Mouse (Mus musculus) MEL (cell line): ENCODE results near the gene Il12rb1. TPM values are rescaled to one million over a fixed set of nuclear protein-coding genes. Genes with fewer than 3 reads are reported as not detected.
A peak's percentile ranks its signal among the peaks of the same experiment; 100 is the strongest.

Experiments
- DNase-seq: peaks from one replicate; pipeline ENCODE4 v3.0.0; 2011; ENCODE audit warnings: low read depth, low spot score
- H3K27ac ChIP-seq: 2 replicates; pipeline ENCODE4 v1.5.1; 2012; ENCODE audit warnings: low read depth, mild to moderate bottlenecking, control low read depth, low read length, moderate library complexity; ENCODE audit not compliant: control insufficient read depth
- H3K27me3 ChIP-seq, 2 experiments: fragments of 150-350 bp in 1 of 2; sonication (generic) in 1 of 2; 2 replicates each; pipeline ENCODE4 v1.6.1; 2012; ENCODE audit warnings: low read length in 2 of 2, mild to moderate bottlenecking in 2 of 2, improper control_type of control experiment in 1 of 2, moderate library complexity in 1 of 2; ENCODE audit not compliant: insufficient read depth in 2 of 2, control insufficient read depth in 1 of 2
- H3K36me3 ChIP-seq, 2 experiments: 2 replicates each; pipeline ENCODE4 v1.6.1; 2012 to 2014; ENCODE audit warnings: low read length in 2 of 2, improper control_type of control experiment in 1 of 2, inconsistent platforms in 1 of 2, mild to moderate bottlenecking in 1 of 2; ENCODE audit not compliant: insufficient read depth in 2 of 2, control insufficient read depth in 1 of 2
- H3K4me1 ChIP-seq, 2 experiments: fragments of 150-350 bp in 1 of 2; sonication (generic) in 1 of 2; 2 replicates each; pipeline ENCODE4 v1.6.1; 2012; ENCODE audit warnings: low read length in 2 of 2, improper control_type of control experiment in 1 of 2, mild to moderate bottlenecking in 1 of 2; ENCODE audit not compliant: insufficient read depth in 2 of 2, control insufficient read depth in 1 of 2
- H3K4me3 ChIP-seq, 2 experiments: fragments of 150-350 bp in 1 of 2; sonication (generic) in 1 of 2; 2 replicates each; pipeline ENCODE4 v1.5.1; 2012; ENCODE audit warnings: low read depth in 2 of 2, low read length in 2 of 2, mild to moderate bottlenecking in 2 of 2, moderate library complexity in 2 of 2, control low read depth in 1 of 2, improper control_type of control experiment in 1 of 2; ENCODE audit not compliant: control insufficient read depth in 1 of 2, insufficient read depth in 1 of 2
- H3K79me2 ChIP-seq: 2 replicates; pipeline ENCODE4 v1.6.1; 2012; ENCODE audit warnings: mild to moderate bottlenecking, low read length, moderate library complexity; ENCODE audit not compliant: control insufficient read depth, poor library complexity, insufficient read depth
- H3K9ac ChIP-seq: 2 replicates; pipeline ENCODE4 v1.6.1; 2012; ENCODE audit warnings: low read depth, mild to moderate bottlenecking, control low read depth, low read length, moderate library complexity; ENCODE audit not compliant: control insufficient read depth, poor library complexity, severe bottlenecking
- H3K9me3 ChIP-seq: fragments of 150-350 bp; sonication (generic); replicated peaks from 2 replicates; pipeline ENCODE4 v1.6.1; 2012; ENCODE audit warnings: mild to moderate bottlenecking, low read length, improper control_type of control experiment, moderate library complexity; ENCODE audit not compliant: insufficient read depth
- CHD1 ChIP-seq: IDR thresholded peaks from 2 replicates; pipeline ENCODE4 v1.6.1; 2012; ENCODE audit warnings: low read depth, mild to moderate bottlenecking, inconsistent platforms, low read length, improper control_type of control experiment
- CHD2 ChIP-seq: IDR thresholded peaks from 2 replicates; pipeline ENCODE4 v1.6.1; 2011; ENCODE audit warnings: low read length, improper control_type of control experiment
- CTCF ChIP-seq, 3 experiments: IDR thresholded peaks in 2 of 3; conservative IDR thresholded peaks in 1 of 3; 2 replicates each; pipeline ENCODE4 v1.5.1; 2011 to 2012; ENCODE audit warnings: low read length in 3 of 3, low read depth in 2 of 3, mild to moderate bottlenecking in 2 of 3, improper control_type of control experiment in 1 of 3, inconsistent platforms in 1 of 3, mixed read lengths in 1 of 3, moderate library complexity in 1 of 3; ENCODE audit not compliant: control insufficient read depth in 1 of 3, insufficient read depth in 1 of 3, poor library complexity in 1 of 3, severe bottlenecking in 1 of 3
- ELF1 ChIP-seq: IDR thresholded peaks from 2 replicates; pipeline ENCODE4 v1.6.1; 2014; ENCODE audit warnings: low read depth, mild to moderate bottlenecking, inconsistent platforms, low read length, improper control_type of control experiment, moderate library complexity
- EP300 ChIP-seq, 2 experiments: IDR thresholded peaks; 2 replicates each; pipeline ENCODE4 v1.6.1; 2011; ENCODE audit warnings: improper control_type of control experiment in 2 of 2, low read length in 2 of 2, low read depth in 1 of 2, mild to moderate bottlenecking in 1 of 2
- ETS1 ChIP-seq: IDR thresholded peaks from 2 replicates; pipeline ENCODE4 v1.6.1; 2012; ENCODE audit warnings: low read depth, mild to moderate bottlenecking, inconsistent platforms, low read length, improper control_type of control experiment, moderate library complexity
- GABPA ChIP-seq: IDR thresholded peaks from 2 replicates; pipeline ENCODE4 v1.6.1; 2012; ENCODE audit warnings: low read depth, mild to moderate bottlenecking, inconsistent platforms, low read length, improper control_type of control experiment, moderate library complexity
- GATA1 ChIP-seq: IDR thresholded peaks from 2 replicates; pipeline ENCODE4 v1.6.1; 2011; ENCODE audit warnings: low read depth, low read length, improper control_type of control experiment
- HCFC1 ChIP-seq: IDR thresholded peaks from 2 replicates; pipeline ENCODE4 v1.6.1; 2012; ENCODE audit warnings: low read depth, mild to moderate bottlenecking, inconsistent platforms, low read length, improper control_type of control experiment, moderate library complexity
- MAFK ChIP-seq: IDR thresholded peaks from 2 replicates; pipeline ENCODE4 v1.6.1; 2011; ENCODE audit warnings: low read depth, mild to moderate bottlenecking, low read length, improper control_type of control experiment, borderline replicate concordance
- MAX ChIP-seq: IDR thresholded peaks from 2 replicates; pipeline ENCODE4 v1.6.1; 2011; ENCODE audit warnings: low read length, improper control_type of control experiment
- MYB ChIP-seq: IDR thresholded peaks from 2 replicates; pipeline ENCODE4 v1.6.1; 2011; ENCODE audit warnings: mild to moderate bottlenecking, low read depth, low read length, improper control_type of control experiment
- MYC ChIP-seq: IDR thresholded peaks from 2 replicates; pipeline ENCODE4 v1.6.1; 2011; ENCODE audit warnings: low read depth, mild to moderate bottlenecking, low read length, improper control_type of control experiment, moderate library complexity
- NRF1 ChIP-seq: IDR thresholded peaks from 2 replicates; pipeline ENCODE4 v1.6.1; 2014; ENCODE audit warnings: low read depth, mild to moderate bottlenecking, inconsistent platforms, low read length, improper control_type of control experiment, moderate library complexity; ENCODE audit not compliant: poor library complexity, insufficient read depth, severe bottlenecking
- POLR2A ChIP-seq, 2 experiments: IDR thresholded peaks; 2 replicates each; pipeline ENCODE4 v1.6.1; 2011 to 2012; ENCODE audit warnings: low read length in 2 of 2, mild to moderate bottlenecking in 2 of 2, control low read depth in 1 of 2, improper control_type of control experiment in 1 of 2, low read depth in 1 of 2, moderate library complexity in 1 of 2; ENCODE audit not compliant: control insufficient read depth in 1 of 2, insufficient read depth in 1 of 2, poor library complexity in 1 of 2
- POLR2AphosphoS5 ChIP-seq: IDR thresholded peaks from 2 replicates; pipeline ENCODE4 v1.6.1; 2012; ENCODE audit warnings: low read depth, borderline replicate concordance, mild to moderate bottlenecking, inconsistent platforms, low read length, moderate library complexity, mixed read lengths
- RAD21 ChIP-seq: IDR thresholded peaks from 2 replicates; pipeline ENCODE4 v1.6.1; 2011; ENCODE audit warnings: mild to moderate bottlenecking, low read depth, low read length, improper control_type of control experiment
- RCOR1 ChIP-seq: IDR thresholded peaks from 2 replicates; pipeline ENCODE4 v1.6.1; 2012; ENCODE audit warnings: low read depth, mild to moderate bottlenecking, inconsistent platforms, low read length, improper control_type of control experiment
- SIN3A ChIP-seq: IDR thresholded peaks from 2 replicates; pipeline ENCODE4 v1.6.1; 2012; ENCODE audit warnings: low read length, improper control_type of control experiment, inconsistent platforms
- SMC3 ChIP-seq: IDR thresholded peaks from 2 replicates; pipeline ENCODE4 v1.6.1; 2011; ENCODE audit warnings: low read depth, low read length, improper control_type of control experiment
- TAL1 ChIP-seq: IDR thresholded peaks from 2 replicates; pipeline ENCODE4 v1.6.1; 2012; ENCODE audit warnings: mild to moderate bottlenecking, inconsistent platforms, low read length, moderate library complexity, mixed read lengths
- TBP ChIP-seq: IDR thresholded peaks from 2 replicates; pipeline ENCODE4 v1.8.0; 2011; ENCODE audit warnings: low read depth, low read length, improper control_type of control experiment
- UBTF ChIP-seq: IDR thresholded peaks from 2 replicates; pipeline ENCODE4 v1.6.1; 2012; ENCODE audit warnings: low read depth, mild to moderate bottlenecking, inconsistent platforms, low read length, improper control_type of control experiment, moderate library complexity, borderline replicate concordance; ENCODE audit not compliant: insufficient read depth
- USF1 ChIP-seq: IDR thresholded peaks from 2 replicates; pipeline ENCODE4 v1.6.1; 2014; ENCODE audit warnings: low read depth, mild to moderate bottlenecking, inconsistent platforms, low read length, improper control_type of control experiment, moderate library complexity
- USF2 ChIP-seq, 2 experiments: IDR thresholded peaks; 2 replicates each; pipeline ENCODE4 v1.6.1; 2011 to 2012; ENCODE audit warnings: improper control_type of control experiment in 2 of 2, low read length in 2 of 2, borderline replicate concordance in 1 of 2, inconsistent platforms in 1 of 2, low read depth in 1 of 2, mild to moderate bottlenecking in 1 of 2; ENCODE audit not compliant: insufficient read depth in 1 of 2
- ZC3H11A ChIP-seq: IDR thresholded peaks from 2 replicates; pipeline ENCODE4 v1.6.1; 2012; ENCODE audit warnings: low read depth, mild to moderate bottlenecking, inconsistent platforms, low read length, improper control_type of control experiment
- ZKSCAN1 ChIP-seq: IDR thresholded peaks from 2 replicates; pipeline ENCODE4 v1.6.1; 2012; ENCODE audit warnings: low read depth, mild to moderate bottlenecking, inconsistent platforms, low read length, improper control_type of control experiment, moderate library complexity
- ZMIZ1 ChIP-seq: IDR thresholded peaks from 2 replicates; pipeline ENCODE4 v1.6.1; 2012; ENCODE audit warnings: low read depth, mild to moderate bottlenecking, inconsistent platforms, low read length, improper control_type of control experiment, moderate library complexity
- ZNF384 ChIP-seq: IDR thresholded peaks from 2 replicates; pipeline ENCODE4 v1.6.1; 2012; ENCODE audit warnings: low read depth, mild to moderate bottlenecking, inconsistent platforms, low read length, improper control_type of control experiment
- polyA plus RNA-seq, 2 experiments: library from polyadenylated mRNA; stranded (reverse) in 1 of 2; unstranded in 1 of 2; fragments of >175 nt in 1 of 2; fragments of >200 nt in 1 of 2; gene quantifications; 2 replicates each; pipeline versions ENCODE4 v1.2.1 to v1.2.4; 2012; ENCODE audit warnings: low replicate concordance in 2 of 2, low read depth in 1 of 2; ENCODE audit not compliant: insufficient read length in 2 of 2, insufficient read depth in 1 of 2, missing spikeins in 1 of 2
- total RNA-seq: library from RNA; depleted of rRNA; stranded (reverse); fragments of 300-350 nt; gene quantifications from 2 replicates; pipeline ENCODE4 v1.2.3, GENCODE M21; 2012

Il12rb1 gene
- total and polyA plus RNA-seq, 3 experiments: 1.2 to 2.2 TPM; not detected in 1

DNA sequence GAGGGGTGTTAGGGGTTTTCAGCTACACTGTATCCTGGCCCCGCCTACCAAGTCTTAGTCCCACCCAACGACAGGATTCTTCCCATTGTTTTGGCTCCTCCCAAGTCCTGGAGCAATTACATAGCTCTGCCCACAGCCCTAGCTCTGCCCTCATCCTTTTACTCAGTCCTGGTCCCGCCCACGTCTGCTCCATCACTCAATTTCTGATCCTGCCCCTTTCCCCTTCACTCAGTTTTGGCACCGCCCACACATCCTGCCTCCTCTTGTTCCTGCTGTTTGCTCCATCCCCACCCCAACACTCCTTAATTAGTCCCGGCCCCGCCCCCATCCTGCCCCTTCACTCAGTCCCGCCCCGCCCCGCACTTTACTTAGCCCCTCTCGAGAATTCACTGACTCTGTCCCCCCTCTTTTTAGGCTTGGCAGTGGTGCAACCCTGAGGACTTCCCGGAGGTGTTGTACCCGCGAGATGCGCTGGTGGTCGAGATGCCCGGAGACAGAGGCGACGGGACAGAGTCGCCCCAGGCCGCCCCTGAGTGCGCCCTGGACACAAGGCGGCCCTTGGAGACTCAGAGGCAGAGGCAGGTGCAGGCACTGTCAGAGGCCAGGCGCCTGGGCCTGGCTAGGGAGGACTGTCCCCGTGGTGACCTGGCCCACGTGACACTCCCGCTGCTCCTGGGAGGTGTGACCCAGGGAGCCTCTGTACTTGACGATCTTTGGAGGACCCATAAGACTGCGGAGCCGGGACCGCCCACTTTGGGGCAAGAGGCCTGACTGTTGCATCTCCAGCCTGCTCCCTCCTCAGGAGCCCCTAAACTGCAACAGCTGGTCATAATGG lies 12.1 kb downstream of the Il12rb1 start:
- peak; percentile 32 for DNase-seq
- H3K9me3 ChIP-seq: no peaks in the 10 kb centered on the region
- H3K79me2 ChIP-seq: no peaks in the 10 kb centered on the region
- no peak overlapping the region for H3K27ac ChIP-seq
- H3K27me3 ChIP-seq: no peaks in the 10 kb centered on the region
- H3K4me1 ChIP-seq: peaks cover 3 to 5% of the 10 kb centered on the region in 2 experiments; a peak in 3 of 4 replicates
- H3K9ac ChIP-seq: no peak overlapping the region
- H3K36me3 ChIP-seq: no peaks in the 10 kb centered on the region
- TF ChIP-seq ELF1: no peak
- no peak for TF ChIP-seq USF2 (IDR thresholded peaks at IDR 0.05; ENCODE audit: borderline replicate concordance in 1 of 2, insufficient read depth in 1 of 2, low read depth in 1 of 2, low read length in 2 of 2)
- no peak for TF ChIP-seq GABPA
- TF ChIP-seq GATA1: no peak
- no peak for TF ChIP-seq TAL1
- no peak for TF ChIP-seq SIN3A
- no peak for TF ChIP-seq MAX
- TF ChIP-seq ZC3H11A: no peak
- no peak for TF ChIP-seq USF1
- TF ChIP-seq MYB: no peak
- TF ChIP-seq RAD21: no peak
- no peak for TF ChIP-seq ZMIZ1
- TF ChIP-seq CHD2: no peak
- no peak for TF ChIP-seq NRF1
- TF ChIP-seq SMC3: no peak
- no peak overlapping the region for H3K4me3 ChIP-seq

- peaks cover 3 to 5% of the 10 kb centered on the region in 2 experiments; a peak in 3 of 4 replicates for H3K4me1 ChIP-seq
- DNase-seq: peak; percentile 71
- no peak overlapping the region for H3K4me3 ChIP-seq
- H3K79me2 ChIP-seq: no peaks in the 10 kb centered on the region
- H3K27me3 ChIP-seq: no peaks in the 10 kb centered on the region
- no peaks in the 10 kb centered on the region for H3K36me3 ChIP-seq
- H3K9ac ChIP-seq: no peak overlapping the region
- no peak overlapping the region for H3K27ac ChIP-seq
- H3K9me3 ChIP-seq: no peaks in the 10 kb centered on the region
- TF ChIP-seq SMC3 (peak; percentile 78), ZNF384 (no peak), UBTF (no peak), CHD1 (no peak), MYC (0 out of 2 replicates have a peak, but pooled peaks have one; percentile 55), ZKSCAN1 (no peak), ZC3H11A (peak; percentile 72), RAD21 (peak; percentile 79), MAFK (no peak), EP300 (IDR thresholded peaks at IDR 0.05; ENCODE audit: low read depth in 1 of 2, low read length in 2 of 2) (no peak), RCOR1 (no peak), GABPA (no peak), HCFC1 (0 out of 2 replicates have a peak, but pooled peaks have one; percentile 37), CHD2 (no peak), POLR2A (IDR thresholded peaks at IDR 0.05; ENCODE audit: control insufficient read depth in 1 of 2, insufficient read depth in 1 of 2, low read depth in 1 of 2, low read length in 2 of 2, poor library complexity in 1 of 2) (no peak), MYB (no peak), SIN3A (peak; percentile 44; the same call in 1 of the 2 replicates), ETS1 (no peak), ELF1 (no peak), CTCF (IDR thresholded peaks at IDR 0.05 in 2 of 3, conservative IDR thresholded peaks at IDR 0.05 in 1 of 3; ENCODE audit: control insufficient read depth in 1 of 3, insufficient read depth in 1 of 3, low read depth in 2 of 3, low read length in 3 of 3, poor library complexity in 1 of 3, severe bottlenecking in 1 of 3) (peak; percentile 85 to 96 (median 89)), TBP (no peak), POLR2AphosphoS5 (no peak), TAL1 (no peak)
These were observed 13.2 kb downstream of the Il12rb1 start for GRCm38 (mm10) chr8:70821399-70821962.
